Mouse (Mus musculus) intestine, postnatal 0 days (tissue): ENCODE results near the gene Shbg. TPM values are rescaled to one million over a fixed set of nuclear protein-coding genes. Genes with fewer than 3 reads are reported as not detected.

Experiments used
- ATAC-seq: fragments of 200-750 bp; cut with Nextera tagmentation; 2 replicates; pipeline ENCODE4 v1.8.0; 2017; ENCODE audit warnings: mild to moderate bottlenecking, moderate TSS enrichment, moderate library complexity
- H3K27ac ChIP-seq: fragments of 300-500 bp; sonication (generic); 2 replicates; pipeline ENCODE4 v1.5.1; 2014; ENCODE audit warnings: mild to moderate bottlenecking, low read depth, low read length, moderate library complexity
- H3K27me3 ChIP-seq: fragments of 300-500 bp; sonication (generic); replicated peaks from 2 replicates; pipeline ENCODE4 v1.6.1; 2014; ENCODE audit warnings: low read length, mixed read lengths; ENCODE audit not compliant: control insufficient read depth, insufficient read depth
- H3K36me3 ChIP-seq: fragments of 300-500 bp; sonication (generic); 2 replicates; pipeline ENCODE4 v1.6.1; 2014; ENCODE audit warnings: mild to moderate bottlenecking, moderate library complexity; ENCODE audit not compliant: control insufficient read depth, insufficient read depth
- H3K4me1 ChIP-seq: fragments of 300-500 bp; sonication (generic); replicated peaks from 2 replicates; pipeline ENCODE4 v1.6.1; 2014; ENCODE audit warnings: antibody characterized with exemption, low read length, mixed read lengths; ENCODE audit not compliant: control insufficient read depth, insufficient read depth
- H3K4me2 ChIP-seq: fragments of 300-500 bp; sonication (generic); replicated peaks from 2 replicates; pipeline ENCODE4 v1.6.1; 2014; ENCODE audit warnings: low read depth, mild to moderate bottlenecking, moderate library complexity
- H3K4me3 ChIP-seq: fragments of 300-500 bp; sonication (generic); 2 replicates; pipeline ENCODE4 v1.5.1; 2014; ENCODE audit warnings: low read depth, low read length
- H3K9ac ChIP-seq: fragments of 300-500 bp; sonication (generic); 2 replicates; pipeline ENCODE4 v1.6.1; 2014; ENCODE audit warnings: mild to moderate bottlenecking, low read depth, low read length
- H3K9me3 ChIP-seq: fragments of 300-500 bp; sonication (generic); 2 replicates; pipeline ENCODE4 v1.6.1; 2016; ENCODE audit warnings: mixed run types; ENCODE audit not compliant: control insufficient read depth
- CTCF ChIP-seq: sonication (generic); IDR thresholded peaks from 2 replicates; pipeline ENCODE4 v1.5.1; 2016; ENCODE audit warnings: low read depth, mild to moderate bottlenecking, control low read depth, antibody characterized with exemption, moderate library complexity
- WGBS: fragments of 180-500 bp; shearing (Covaris S2); extraction: QIAGEN DNeasy Blood & Tissue Kit; methylation state at CpG from one replicate; pipeline ENCODE4 v1.1.7; 2014; 5-methylcytosine and 5-hydroxymethylcytosine counted together
- polyA plus RNA-seq: library from polyadenylated mRNA; unstranded; fragments of >200 nt; fragmentation: Nextera tagmentation; extraction: Ambion mirVana; gene quantifications from 2 replicates; pipeline ENCODE4 v1.2.1, GENCODE M21; 2015

The Shbg gene
- polyA plus RNA-seq, 1 experiment from 2014 or later, result not detected

DNA sequence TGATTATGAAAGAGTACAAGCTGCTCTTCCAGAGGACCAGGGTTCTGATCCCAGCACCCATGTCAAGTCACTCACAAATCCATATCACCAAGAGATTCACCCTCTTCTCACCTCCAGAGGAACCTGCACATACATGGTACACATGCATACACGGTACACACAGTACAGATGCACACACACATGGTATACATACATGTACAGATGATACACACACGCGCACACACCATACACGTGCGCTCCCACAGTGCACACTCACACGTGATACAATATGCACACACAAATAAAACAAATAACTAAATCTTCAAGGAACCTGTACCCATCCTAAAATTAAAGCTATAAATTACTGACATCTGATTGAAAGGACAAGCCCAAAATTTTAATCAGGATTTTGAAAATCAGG, 22.9 kb downstream of the Shbg start:
- Histone ChIP-seq H3K9ac (no peak overlapping the region), H3K4me1 (no peaks in the 10 kb centered on the region), H3K9me3 (no peaks in the 10 kb centered on the region), H3K4me3 (no peak overlapping the region), H3K27me3 (no peaks in the 10 kb centered on the region), H3K27ac (no peak overlapping the region), H3K4me2 (no peak overlapping the region), H3K36me3 (peaks cover 26% of the 10 kb centered on the region)
- WGBS, result 96% methylated on average over 6 of the region's 6 CpGs
- no peak for ATAC-seq
- no peak for TF ChIP-seq CTCF

DNA sequence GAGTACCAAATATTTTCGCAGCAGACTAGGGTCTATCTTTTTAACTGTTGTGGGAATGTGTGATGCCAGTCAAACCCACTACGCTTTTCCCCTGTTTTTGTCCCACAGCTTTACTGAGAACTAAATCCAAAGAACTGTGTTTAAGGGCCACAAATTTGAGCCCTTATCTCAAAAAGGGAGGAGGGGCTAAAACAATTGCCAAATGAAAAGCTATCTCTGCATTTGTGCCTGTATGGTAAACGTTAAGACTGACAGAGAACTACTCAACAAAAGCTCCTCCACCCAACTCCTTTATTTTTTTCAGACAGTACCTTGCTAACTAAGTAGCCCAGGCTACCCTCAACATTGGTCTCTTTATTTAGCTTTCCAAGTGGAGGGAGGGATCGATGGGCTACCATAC, 24.9 kb downstream of the Shbg start:
- no peak overlapping the region for H3K4me3 ChIP-seq
- H3K27me3 ChIP-seq, result no peaks in the 10 kb centered on the region
- WGBS, result 79% methylated on average over 4 of the region's 4 CpGs
- no peak overlapping the region for H3K9ac ChIP-seq
- H3K36me3 ChIP-seq, result peaks cover 46% of the 10 kb centered on the region
- TF ChIP-seq CTCF, result no peak
- no peak for ATAC-seq
- no peak overlapping the region for H3K4me2 ChIP-seq
- H3K27ac ChIP-seq, result no peak overlapping the region
- no peaks in the 10 kb centered on the region for H3K9me3 ChIP-seq
- no peaks in the 10 kb centered on the region for H3K4me1 ChIP-seq

DNA sequence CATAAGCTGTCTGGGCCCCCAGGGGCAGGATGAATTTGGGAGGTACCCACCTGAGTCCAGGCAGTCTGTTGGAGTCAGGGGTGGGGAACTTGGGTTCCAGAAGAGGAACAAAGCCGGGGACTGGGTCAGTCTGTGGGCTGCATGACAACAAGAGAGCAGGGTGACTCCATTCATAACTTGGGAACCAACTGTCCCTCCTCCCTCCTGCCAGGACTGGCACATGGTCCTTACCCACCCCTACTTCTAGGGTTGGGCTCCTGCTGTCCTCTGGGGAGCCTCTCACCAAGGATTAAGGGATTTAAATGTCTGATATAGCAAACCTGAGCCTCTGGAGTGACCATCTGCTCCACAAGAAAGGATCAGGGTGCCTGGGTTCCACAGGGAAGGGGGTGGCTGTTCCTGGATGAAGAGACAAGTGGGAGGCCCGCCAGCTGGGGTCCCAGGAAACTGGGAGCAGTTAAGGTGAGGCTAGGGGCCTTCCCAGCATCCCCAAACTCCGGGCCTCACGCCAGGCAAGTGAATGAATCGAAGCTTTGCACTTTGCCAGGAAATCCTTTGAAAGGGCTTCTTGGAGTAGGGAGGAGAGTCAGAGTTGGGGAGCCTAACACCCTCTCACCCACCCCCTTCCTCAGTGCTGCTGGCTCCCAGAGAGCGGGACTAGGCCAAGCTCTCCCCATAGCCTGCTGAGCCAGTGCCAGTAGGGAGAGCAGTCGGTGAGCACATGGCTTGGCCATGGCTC, 25.6 kb downstream of the Shbg start:
- TF ChIP-seq CTCF, result no peak
- Histone ChIP-seq H3K4me2 (no peak overlapping the region), H3K27ac (no peak overlapping the region), H3K4me1 (no peaks in the 10 kb centered on the region), H3K9ac (no peak overlapping the region), H3K9me3 (no peaks in the 10 kb centered on the region), H3K36me3 (peaks cover 51% of the 10 kb centered on the region), H3K27me3 (no peaks in the 10 kb centered on the region), H3K4me3 (no peak overlapping the region)
- 75% methylated on average over 7 of the region's 7 CpGs for WGBS
- ATAC-seq, result no peak

DNA sequence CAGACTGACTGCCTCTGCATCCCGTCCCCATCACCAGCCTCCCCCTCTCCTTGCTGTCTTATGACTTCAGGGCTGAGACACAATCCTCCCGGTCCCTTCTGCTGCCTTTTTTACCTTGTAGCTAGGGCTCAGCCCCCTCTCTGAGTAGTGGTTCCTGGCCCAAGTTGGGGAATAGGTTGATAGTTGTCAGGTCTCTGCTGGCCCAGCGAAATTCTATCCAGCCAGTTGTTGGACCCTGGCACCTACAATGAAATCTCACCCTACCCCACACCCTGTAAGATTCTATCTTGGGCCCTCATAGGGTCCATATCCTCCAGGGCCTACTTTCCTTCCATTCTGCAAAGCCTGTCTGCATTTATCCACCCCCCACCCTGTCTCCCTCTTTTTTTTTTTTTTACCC, 26.3 kb downstream of the Shbg start:
- Histone ChIP-seq H3K4me1 (no peaks in the 10 kb centered on the region), H3K27me3 (no peaks in the 10 kb centered on the region), H3K36me3 (peaks cover 51% of the 10 kb centered on the region), H3K4me3 (no peak overlapping the region), H3K9ac (no peak overlapping the region), H3K9me3 (no peaks in the 10 kb centered on the region), H3K27ac (no peak overlapping the region), H3K4me2 (no peak overlapping the region)
- ATAC-seq, result no peak
- WGBS, result 90% methylated on average over 3 of the region's 3 CpGs
- no peak for TF ChIP-seq CTCF

DNA sequence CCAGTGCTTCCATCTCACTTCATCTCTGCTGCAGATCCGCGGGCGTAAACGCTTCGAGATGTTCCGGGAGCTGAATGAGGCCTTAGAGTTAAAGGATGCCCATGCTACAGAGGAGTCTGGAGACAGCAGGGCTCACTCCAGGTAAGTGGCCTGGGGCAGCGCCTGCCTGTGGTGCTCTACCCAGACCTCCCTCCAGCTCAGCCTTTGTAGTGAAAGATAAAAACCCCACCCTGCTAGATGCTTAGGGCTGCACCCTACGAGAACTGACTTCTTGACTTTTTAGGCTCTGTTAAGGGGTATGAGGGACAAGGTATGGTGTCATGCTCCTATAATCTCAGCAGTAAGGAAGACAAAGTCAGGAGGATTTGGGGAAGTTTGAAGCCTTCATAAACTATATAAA, 27.1 kb downstream of the Shbg start:
- H3K4me3 ChIP-seq, result no peak overlapping the region
- no peak overlapping the region for H3K27ac ChIP-seq
- peaks cover 51% of the 10 kb centered on the region for H3K36me3 ChIP-seq
- WGBS, result 93% methylated on average over 8 of the region's 8 CpGs
- no peaks in the 10 kb centered on the region for H3K9me3 ChIP-seq
- H3K9ac ChIP-seq, result no peak overlapping the region
- H3K27me3 ChIP-seq, result no peaks in the 10 kb centered on the region
- H3K4me2 ChIP-seq, result no peak overlapping the region
- TF ChIP-seq CTCF, result no peak
- no peaks in the 10 kb centered on the region for H3K4me1 ChIP-seq
- no peak for ATAC-seq

DNA sequence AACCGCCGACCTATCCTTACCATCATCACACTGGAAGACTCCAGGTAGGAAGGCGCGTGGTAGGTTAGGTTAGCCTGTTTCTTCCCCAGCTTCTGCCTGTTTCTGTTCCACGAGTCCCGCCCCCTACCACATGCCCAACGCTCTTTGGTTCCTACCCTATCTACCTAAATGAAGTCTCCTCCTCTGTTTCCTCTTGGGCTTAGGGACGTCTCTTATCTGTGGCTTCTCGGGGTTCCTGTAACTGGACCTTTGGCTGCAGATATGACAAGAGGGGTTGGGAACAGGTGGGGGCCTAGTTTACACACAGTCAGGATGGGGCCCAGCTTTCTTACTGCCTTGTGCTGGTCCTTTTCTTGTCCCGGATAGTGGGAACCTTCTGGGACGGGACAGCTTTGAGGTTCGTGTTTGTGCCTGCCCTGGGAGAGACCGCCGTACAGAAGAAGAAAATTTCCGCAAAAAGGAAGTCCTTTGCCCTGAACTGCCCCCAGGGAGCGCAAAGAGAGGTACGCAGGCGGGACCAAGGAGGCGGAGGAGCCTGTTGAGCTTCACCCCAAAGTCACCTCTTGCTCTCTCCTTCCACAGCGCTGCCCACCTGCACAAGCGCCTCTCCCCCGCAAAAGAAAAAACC, 28.4 kb downstream of the Shbg start:
- H3K9me3 ChIP-seq, result no peaks in the 10 kb centered on the region
- no peak for TF ChIP-seq CTCF
- peaks cover 51% of the 10 kb centered on the region for H3K36me3 ChIP-seq
- 85% methylated on average over 22 of the region's 22 CpGs for WGBS
- H3K27me3 ChIP-seq, result no peaks in the 10 kb centered on the region
- H3K9ac ChIP-seq, result no peak overlapping the region
- H3K4me2 ChIP-seq, result no peak overlapping the region
- H3K27ac ChIP-seq, result no peak overlapping the region; the same call in 1 of the 2 replicates
- H3K4me3 ChIP-seq, result no peak overlapping the region
- H3K4me1 ChIP-seq, result no peaks in the 10 kb centered on the region
- no peak for ATAC-seq
